Mouse (Mus musculus): ENCODE data around the gene Zcchc8.
"Not testable (repeated sequence)": the region's sequence is repeated elsewhere in the genome, so short reads cannot be mapped to it uniquely, and the experiment has no call there.

Gene Zcchc8

DNA sequence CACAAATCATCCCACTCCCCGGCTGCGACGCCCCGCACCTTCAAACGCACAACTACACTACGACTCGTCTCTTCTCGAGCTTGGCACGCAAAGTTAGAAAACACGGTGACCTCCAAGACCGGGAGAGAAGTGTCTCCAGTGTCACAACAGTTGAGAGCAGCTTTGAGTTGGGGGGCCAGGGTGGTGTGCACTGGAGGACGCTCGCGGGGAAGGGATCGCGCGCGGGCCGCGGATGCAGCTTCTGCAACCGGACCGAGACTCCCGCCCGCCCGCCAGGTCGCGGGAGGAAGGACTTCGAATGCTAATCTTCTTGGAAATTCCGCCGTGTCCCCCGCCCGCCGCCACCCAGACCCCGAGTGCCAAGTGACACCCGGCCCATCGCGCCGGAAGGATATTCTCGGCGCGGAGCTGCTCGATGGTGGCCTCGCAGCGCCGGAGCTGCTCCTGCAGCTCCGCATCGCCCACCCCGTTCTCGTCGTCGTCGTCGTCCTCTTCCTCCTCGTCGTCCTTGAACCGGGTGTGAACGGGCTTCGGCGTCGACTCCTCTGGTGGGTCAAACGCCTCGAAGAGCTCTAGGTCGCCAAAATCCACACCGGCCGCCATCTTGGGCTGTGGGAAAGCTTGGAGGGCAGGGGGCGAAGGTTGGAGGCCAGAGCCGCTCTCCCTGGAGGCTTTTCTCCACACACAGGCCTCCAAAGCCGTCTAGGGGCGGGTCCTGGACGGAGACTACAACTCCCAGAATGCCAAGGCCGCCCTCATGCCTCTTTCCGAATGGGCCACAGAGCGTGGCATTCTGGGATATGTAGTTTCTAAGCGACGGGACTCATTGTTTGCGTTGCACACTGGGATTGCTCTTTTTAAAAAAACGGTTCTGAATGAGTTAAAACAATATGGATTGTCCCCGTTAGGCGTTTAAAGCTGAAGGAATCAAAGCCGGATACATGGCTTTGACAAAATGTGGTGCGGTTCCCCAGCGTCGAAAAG lies at the start of gene Zcchc8:
Zcchc8 (minus strand) TSS at position 773 of the 984 bp plus-strand sequence.
- peak; percentile 97 for DNase-seq (ENCODE audit: low read depth, low spot score)

DNA sequence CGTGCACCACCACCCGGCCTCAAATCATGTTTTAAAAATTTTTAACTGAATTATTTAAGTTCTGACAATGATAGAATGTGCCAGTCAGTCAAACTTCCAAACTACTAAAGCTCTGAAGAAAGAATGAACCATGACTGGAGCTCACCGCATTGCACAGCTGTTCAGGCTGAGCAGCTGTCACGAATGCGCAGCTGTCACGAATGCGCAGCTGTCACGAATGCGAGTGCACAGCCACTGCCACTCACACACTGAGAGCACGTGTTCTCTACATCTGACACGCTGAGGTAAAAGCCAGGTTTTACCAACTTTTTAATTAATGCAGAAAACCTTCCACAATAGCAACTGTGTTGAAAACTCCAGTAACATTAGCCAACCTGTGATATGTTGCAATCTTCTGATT lies 45.6 kb upstream of the Zcchc8 start:
- DNase-seq (ENCODE audit: low read depth, low spot score) = not testable (repeated sequence)

DNA sequence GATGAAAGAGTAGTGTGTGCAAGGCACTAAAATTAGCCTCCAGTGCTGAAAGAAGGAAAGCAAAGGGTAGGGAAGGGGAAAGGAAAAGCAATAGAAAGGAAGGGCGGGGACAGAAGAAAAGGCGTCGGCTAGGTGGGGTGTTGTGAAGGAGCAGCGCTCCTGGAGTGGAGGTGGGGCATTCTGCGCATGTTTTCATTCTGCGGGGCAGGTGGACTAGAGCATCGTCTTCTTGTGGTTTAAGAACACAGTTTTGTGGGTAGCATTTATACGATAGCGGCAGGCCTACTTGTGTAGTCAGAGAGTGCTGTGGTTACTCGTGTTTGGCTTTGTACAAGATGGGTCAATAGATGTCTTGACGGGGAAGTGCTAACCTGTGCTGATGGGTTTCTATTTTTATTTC lies 44.6 kb upstream of the Zcchc8 start:
- DNase-seq (ENCODE audit: low read depth, low spot score) = no peak

DNA sequence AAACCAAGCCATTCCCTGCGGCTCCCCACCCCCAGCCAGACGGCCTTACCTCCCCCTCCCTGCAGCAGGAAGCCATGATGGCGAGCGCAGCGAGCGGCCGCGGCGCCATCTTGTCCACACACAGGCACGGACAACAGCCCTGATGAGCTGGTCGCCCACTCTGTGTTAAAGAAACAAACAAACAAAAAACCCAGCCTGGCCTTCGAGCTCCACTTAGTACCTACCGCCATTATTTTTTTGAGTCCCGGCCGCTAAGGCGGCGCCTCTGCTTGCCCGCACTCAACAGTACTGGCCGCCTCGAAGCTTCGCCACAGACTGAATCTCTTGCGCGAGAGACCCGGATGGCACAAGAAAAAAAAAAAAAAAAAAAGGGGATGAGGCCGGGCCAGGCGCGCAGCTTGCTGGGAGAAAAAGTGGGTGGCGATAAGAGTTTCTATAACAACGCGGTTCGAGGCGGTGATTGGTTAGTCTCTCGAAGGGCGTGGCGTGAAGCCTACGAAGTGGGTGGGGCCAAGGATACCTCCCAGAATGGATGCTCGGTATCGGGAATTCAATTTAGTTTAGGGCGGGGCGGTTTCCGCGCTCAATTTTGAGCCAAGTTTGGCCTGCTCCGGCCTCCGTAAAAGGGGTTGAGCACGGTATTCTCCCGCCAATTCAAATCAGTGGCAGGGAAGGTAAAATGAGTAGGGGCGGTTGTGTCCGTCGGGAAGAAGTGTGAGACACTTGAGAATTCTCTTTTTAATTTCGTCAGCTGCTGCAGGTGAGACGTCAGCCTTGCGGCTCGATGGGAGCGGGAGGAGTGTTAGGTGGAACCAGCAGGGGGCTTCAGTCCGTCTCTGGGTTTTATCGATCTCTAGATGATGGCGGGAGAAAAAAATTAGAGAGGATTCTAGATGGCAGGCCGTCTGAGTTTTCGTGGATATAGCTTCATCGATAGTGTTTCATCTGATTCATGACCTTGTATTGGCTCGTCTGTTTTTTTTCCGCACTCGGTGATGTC lies 28.5 kb upstream of the Zcchc8 start, which contains the start of the genes Rsrc2 and Kntc1:
Rsrc2 (minus strand) TSS at position 350 of the 1,000 bp plus-strand sequence.
Kntc1 (plus strand) TSS at position 652 of the 1,000 bp plus-strand sequence.
- DNase-seq (ENCODE audit: low read depth, low spot score) = peak; percentile 100

DNA sequence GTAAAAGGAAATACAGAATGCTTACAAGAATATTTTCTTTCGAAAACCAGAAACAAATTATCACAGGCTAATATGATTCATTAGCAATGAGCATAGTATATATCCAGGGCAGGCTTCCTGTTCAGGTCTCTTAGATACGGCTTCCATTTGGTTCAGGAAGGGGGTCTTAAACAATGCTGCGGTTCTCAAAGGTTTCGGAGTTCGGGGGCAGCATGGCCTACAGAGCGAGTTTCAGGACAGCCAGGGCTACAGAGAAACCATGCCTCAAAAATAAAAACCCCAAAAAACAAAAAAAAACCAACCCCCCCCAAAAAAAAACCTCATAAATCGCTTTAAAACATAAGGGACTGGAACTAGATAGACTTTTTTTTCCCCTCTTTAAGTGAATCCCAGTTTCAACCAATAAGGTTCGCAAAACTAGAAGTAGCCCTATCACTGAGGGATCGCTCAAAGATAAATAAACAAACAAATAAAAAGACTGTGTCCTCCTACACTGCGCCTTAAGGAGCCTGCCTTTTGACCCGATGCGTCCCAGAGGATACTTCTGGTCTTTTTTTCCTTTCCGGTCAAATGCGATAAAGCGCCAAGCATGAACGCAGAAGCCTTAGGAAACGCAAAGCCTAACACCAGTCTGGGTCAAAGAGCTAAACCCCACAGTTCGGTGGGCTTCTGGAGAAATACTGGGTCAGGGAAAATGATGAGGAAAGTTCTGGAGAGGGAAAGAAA lies 27.6 kb upstream of the Zcchc8 start:
- no peak for DNase-seq (ENCODE audit: low read depth, low spot score)

DNA sequence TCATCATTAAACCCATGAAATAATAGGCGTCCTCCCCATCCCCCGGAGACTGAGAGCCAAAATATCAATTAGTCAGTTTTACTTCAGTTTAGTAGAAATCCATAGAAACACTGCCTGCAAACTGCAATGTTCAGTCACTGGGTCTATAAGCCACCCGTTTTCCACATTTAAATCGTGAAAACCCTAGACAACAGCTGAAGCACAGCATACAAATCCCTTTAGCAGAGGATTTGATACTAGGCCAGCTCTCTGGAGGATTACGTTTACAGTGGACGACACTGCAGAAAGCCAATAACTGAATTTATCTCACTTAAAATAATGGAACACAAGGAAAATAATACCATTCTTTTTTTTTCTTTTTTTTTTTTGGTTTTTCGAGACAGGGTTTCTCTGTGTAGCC lies 26.7 kb upstream of the Zcchc8 start:
- DNase-seq (ENCODE audit: low read depth, low spot score) = no peak

DNA sequence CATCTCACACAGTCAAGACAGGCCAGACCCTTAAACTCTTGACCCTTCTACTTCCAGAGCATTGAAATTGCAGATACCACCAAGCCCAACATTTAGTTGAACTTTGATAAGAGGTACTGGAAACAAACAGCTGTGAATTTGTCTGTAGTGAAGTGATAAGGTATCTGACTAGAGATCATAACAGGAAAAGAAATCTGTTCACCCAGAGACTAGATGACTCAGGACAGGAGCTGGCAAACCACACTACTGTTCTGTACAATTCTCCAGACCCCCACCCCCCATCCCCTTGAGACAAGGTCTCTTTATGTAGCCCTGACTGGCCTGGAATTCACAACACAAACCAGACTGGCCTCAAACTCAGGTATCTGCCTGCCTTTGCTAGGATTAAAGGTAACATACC lies 25.4 kb upstream of the Zcchc8 start:
- DNase-seq (ENCODE audit: low read depth, low spot score) = no peak

DNA sequence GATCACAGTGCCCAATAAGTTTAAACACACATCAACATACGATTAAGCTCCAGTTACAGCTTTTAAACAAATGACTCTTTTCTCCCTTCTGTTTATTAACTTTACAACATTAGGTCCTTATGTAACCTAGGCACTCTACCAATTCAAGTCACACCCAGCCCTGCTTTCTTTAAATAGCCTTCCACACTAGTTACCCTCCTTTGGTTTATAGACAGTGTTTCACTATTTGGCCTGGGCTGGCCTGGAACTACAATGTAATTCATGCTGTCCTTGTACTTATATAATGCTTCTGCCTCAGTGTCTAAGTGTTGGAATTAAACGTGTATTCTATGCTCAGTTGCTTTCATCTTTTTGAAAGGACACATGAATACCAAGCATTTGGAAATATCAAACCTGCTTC lies 23.5 kb upstream of the Zcchc8 start:
- DNase-seq (ENCODE audit: low read depth, low spot score) = no peak

DNA sequence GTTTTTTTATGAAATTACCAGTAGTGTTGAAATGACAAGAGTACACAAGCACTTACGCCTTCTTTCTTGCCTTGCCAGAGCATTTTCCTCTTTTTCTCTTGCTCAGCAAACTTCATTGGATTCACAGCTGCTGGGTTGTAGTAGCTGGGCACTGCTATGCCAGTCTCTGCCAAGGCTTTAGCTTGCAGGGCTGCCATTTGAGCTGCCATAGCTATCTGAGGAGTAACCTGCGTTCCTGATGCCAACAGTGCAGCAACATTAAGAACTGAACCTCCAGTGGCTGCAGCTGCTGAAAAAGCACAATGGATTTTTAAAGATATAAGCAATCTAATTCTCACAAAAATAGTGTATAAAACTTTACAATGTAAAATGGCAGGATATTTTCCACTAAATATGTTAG lies 10.1 kb upstream of the Zcchc8 start:
- no peak for DNase-seq (ENCODE audit: low read depth, low spot score)

DNA sequence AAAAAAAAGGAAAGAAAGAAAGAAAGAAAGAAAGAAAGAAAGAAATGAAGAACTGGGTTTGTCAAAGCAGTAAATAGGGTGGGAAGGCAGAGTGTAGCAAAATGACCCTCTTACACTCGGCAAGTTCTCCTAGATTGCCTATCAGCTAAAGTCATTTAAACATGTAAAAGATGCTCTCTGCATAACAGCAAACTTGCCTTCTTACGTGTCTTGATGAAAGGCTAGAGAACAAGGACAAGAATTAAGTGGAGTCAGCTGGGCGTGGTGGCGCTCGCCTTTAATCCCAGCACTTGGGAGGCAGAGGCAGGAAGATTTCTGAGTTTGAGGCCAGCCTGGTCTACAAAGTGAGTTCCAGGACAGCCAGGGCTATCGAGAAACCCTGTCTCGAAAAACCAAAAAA lies 2.9 kb upstream of the Zcchc8 start:
- DNase-seq (ENCODE audit: low read depth, low spot score) = peak; percentile 49

DNA sequence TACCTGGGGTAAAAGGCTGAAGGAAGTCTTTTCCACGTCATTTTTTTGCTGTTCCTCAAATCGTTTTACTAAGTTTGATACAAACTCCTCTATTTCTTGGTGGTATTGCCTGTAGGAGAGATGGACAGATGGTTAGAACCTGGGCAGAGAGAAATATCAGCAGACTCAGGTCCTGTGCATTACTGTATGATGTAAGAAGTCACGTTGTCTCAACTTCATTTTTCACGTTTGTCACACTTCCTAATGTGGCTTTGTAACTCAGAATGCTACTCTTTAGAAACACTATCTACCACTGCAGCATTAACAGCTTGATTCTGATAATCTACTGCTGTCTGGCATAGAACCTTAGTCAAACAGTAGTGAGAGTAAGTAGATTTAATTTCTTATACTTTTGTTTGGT lies 6.3 kb downstream of the Zcchc8 start:
- DNase-seq (ENCODE audit: low read depth, low spot score) = no peak

DNA sequence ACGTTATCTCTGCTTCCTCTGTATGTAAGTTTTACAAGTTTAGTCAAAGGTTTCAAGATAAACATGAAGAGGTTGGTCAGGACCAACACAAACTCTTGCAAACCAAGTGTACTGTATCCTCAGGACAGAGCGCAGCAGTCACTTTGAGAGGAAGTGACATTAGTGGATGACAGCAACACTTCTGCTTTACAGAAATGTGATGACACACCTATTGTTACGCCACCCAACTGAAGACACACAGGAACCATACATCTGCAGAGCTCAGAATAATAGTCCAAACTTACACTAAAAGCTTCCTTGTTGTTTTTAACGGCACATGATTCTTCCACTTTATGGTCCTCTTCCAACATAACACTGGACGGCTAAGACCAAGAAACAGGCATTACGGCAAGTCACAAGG lies 7.1 kb downstream of the Zcchc8 start:
- no peak for DNase-seq (ENCODE audit: low read depth, low spot score)

DNA sequence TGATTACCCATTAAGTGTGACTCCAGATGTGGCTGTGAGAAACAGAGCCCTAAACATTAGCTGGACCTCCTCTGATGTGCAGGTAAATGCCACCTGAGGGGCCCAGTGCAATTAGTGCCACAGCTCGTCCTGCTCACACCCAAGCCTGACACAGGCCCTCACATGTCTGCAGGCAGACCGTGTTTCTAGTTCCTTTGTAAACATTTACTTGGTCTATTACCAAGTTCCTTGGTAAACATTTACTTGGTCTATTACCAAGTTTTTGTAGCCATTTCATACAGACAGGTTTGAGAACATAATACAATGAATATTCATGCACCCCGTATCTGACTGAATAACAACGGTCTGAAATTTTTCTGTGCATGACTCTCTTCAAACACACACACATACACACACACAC lies 11.3 kb downstream of the Zcchc8 start:
- DNase-seq (ENCODE audit: low read depth, low spot score) = no peak

DNA sequence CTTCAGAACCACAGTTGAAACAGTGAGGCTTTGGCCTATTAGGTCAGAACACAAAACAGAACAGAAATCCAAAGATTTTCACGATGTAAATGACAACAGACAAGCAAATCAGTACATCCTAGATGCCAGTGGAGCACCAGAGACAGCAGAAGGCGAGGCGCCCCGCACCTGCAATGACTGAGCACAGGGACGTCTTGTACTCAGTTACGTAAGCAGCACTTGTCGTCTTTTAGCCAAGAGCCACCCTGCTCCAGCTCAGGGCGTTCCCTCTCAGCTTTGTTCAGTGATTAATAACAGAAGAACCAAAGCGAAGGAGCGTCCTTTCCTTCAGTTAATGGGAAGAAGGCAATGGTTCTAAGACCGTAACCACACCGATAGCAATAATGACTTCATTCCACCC lies 12.3 kb downstream of the Zcchc8 start:
- DNase-seq (ENCODE audit: low read depth, low spot score) = no peak

DNA sequence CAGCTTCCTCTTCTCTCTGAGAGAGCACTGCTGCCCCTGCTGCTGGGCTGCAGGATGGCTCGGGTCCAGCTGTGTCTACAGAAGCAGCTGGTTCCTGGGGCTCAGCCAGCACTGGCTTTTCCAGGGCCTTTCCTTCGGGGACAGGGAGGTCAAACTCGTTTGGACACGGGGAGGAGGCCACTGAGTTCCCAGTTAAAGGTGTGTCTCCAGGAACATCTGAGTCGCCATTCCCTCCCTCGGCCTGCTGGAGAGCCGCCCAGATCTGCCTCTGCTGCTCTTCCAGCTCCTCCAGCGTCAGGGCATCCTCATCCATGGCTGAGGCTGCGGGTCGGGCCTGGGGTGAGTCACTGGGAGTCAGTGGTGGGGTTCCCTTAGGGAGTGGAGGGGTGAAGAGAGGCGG lies 20.3 kb downstream of the Zcchc8 start:
- no peak for DNase-seq (ENCODE audit: low read depth, low spot score)

DNA sequence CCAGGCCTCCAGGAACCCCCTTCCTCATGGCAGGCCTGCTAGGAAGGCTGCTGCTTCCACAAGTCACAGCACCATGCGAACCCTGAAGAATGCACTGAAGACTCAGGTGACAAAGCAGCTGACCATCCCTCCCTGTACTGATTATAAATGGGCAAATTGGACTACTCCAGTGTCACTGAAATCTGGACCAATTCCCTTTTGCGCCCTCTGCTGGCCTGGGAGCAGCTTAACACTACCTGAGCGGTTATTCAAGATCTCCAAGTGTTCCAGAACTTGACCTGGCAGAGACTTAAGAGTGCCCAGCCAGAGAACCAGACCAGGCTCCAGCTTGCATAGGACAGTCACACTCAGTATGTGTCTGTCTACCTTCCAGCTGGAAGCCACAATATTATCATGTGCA lies 21.7 kb downstream of the Zcchc8 start:
- DNase-seq (ENCODE audit: low read depth, low spot score) = peak; percentile 77

DNA sequence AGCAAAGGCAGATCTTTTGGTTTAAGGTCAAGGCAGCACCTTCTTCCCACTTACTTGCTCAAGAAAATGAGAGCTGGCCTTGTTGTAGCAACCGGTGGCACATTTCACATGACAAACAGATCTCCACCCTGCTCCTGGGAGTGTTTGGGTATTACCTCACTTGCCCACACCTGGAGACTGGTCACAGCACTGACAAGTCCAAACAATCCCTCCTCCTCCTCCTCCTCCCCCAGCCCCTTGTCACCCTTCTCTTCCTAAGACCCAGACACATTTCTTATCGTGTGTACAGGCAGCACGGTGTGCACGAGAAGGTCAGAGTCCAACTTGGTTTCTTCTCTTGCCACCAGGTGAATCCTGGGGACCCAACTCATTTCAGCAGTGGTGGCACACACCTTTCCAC lies 23.9 kb downstream of the Zcchc8 start:
- no peak for DNase-seq (ENCODE audit: low read depth, low spot score)

DNA sequence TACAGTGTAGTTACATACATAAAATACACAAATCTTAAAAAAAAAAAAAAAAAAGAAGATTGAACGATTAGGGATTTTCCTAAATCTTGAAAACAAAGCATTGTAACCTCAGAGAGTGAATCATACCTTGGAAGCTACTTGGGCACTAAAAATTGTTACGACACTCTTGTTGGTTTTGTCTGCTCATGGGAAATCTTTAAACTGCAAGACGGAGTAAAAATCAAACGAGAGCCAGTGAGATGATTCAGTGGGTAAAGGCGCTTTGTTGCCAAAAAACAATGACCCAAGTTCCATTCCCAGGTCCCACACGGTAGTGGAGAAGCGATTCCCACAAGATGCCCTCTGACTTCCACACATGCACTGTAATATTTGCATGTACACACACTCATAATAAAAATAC lies 24.7 kb downstream of the Zcchc8 start:
- no peak for DNase-seq (ENCODE audit: low read depth, low spot score)

DNA sequence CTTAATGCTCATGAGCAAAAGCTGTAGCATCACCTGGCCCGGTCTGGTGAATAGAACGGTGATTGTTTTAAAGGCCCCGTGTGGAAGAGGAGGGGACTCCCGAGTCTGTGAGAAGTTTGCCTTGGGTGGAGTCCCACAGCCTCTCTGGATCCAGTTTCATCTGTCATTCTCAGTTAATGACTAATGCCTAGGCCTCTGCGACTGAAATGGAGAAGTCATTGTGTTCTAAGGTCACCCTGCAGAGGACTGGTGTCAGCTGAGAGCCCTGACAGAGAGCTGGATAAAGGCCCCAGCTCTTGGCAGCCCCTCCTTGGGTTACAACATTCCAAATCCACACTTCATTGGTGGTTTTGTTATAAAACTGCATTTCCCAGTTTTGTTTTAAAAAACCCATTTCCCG lies 26.4 kb downstream of the Zcchc8 start:
- DNase-seq (ENCODE audit: low read depth, low spot score) = peak; percentile 34

DNA sequence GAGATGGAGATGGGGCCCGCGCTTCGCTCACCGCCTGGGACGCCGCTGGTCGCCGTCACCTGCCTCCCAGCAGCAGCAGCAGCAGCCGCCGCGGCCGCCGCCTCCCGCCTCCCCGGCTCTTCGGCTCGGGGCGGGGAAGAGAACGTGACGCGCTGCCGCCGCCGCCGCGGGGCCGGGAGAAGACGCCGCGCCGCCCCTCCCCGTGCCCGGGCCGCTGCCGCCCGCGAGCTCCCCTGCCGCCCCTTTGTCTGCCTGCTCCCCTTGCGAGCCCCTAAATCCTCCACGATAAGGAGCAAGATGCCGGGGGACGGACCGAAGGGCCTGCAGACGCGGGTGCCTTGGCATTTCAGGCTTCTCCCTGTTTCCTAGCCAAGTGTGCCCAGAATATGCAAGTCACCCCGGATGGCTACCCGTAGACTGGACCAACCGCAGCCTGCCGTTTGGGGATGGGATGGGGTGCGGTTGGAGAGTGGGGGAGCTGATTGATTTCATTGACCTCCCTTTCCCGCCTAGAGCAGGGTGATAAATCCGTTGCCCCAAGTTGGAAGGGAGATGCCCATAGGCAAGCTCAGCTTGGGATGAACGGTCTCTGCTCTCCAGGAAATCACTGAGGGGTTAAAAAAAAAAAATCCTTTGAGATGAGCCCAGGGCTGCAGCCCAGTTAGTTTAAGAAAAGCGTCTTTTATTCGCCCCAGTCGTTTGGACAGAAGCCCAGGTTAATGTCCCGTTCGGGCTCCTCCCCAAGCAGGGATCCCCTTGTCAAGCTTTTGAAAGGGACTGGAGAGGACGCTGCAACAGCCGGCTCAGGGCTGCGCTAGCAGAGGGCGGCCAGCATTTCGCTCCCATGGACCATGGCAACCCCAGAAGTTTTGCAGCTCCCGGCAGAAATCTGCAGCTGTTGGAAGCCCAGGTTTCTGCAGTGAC lies 36.4 kb downstream of the Zcchc8 start, which contains the start of gene Clip1:
Clip1 (minus strand) TSS at position 398 of the 924 bp plus-strand sequence.
- DNase-seq (ENCODE audit: low read depth, low spot score) = no peak

All from ES-CJ7 (cell line).